Mouse (Mus musculus): ENCODE results near the gene B430305J03Rik.

DNA sequence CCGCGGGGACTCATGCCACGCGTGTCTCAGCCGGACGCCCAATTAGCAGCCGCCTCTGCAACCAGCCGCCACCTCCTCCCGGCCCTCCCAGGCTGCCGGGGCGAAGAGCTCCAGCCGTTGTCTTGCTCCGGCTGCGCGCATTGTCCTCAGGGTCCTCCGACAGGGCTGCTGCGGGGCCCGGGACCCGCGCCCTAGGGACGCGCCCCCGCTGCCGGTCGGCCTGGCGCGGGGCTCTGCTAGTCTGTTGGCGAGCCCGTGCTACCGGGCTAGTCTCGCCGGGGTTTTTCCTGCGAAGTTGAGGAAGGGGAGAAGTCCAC is 1.1 kb downstream of the B430305J03Rik start:
- TF ChIP-seq CTCF (IDR thresholded peaks at IDR 0.05; ENCODE audit: low read depth, low read length) = no peak
- no peak for TF ChIP-seq POLR2AphosphoS5 (IDR thresholded peaks at IDR 0.05; ENCODE audit: insufficient replicate concordance, low read depth, low read length)
- TF ChIP-seq TAL1 (conservative IDR thresholded peaks at IDR 0.05; ENCODE audit: low read depth, low read length) = no peak
- no peak for TF ChIP-seq GATA1 (IDR thresholded peaks at IDR 0.05; ENCODE audit: borderline replicate concordance, low read length)
- no peak for TF ChIP-seq GATA2 (IDR thresholded peaks at IDR 0.05; ENCODE audit: borderline replicate concordance, low read depth, low read length)
